8 mouse cellular contexts compared by ENCODE assay signal in the genomic region with DNA sequence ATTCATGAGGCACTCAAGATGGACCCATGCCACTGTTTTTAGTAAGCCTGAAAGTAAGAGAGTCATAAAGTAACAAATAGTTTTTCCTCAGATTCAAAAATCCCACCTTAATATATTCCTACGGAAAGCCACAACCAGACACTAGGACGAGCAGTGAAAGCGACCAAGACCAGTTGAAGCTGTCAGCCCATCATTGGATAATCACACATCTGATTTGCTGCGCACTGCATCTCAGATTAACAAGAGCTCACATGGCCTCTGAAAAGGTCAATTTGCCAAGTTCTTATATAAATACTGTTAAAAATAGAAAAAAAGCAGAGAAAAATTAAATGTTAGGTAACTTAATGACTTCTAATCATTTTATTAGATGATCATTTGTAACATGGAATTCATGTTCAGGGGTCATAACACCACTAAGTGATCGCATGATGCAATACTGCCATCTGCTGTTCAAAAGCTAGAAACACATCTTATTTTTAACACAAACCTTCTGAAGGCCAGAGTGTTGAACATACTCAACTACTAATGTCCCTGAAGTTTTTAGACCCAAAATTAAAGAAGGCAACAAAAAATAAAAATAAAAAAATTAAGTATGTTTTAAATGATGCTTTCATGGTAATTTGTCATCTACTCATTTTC. TPM values are rescaled to one million over a fixed set of nuclear protein-coding genes. Genes with fewer than 3 reads are reported as not detected.
A peak's percentile ranks its signal among the peaks of the same experiment; 100 is the strongest.
DNase-seq lines count a peak whose midpoint lies in the region; ATAC-seq and TF ChIP-seq lines count a peak whose summit lies in the region.

No protein-coding gene starts in this region.

- 52% methylated on average over 5 of the region's 5 CpGs for WGBS in embryonic facial prominence, embryonic 11.5 days
- 59% methylated on average over 5 of the region's 5 CpGs for WGBS in embryonic facial prominence, embryonic 10.5 days
- WGBS in lung, embryonic 14.5 days: 41% methylated on average over 5 of the region's 5 CpGs
- WGBS in lung, adult 2 months: 51% methylated on average over 5 of the region's 5 CpGs
- 47% methylated on average over 5 of the region's 5 CpGs for WGBS in forebrain, postnatal 0 days

- peak; percentile 78 for TF ChIP-seq CTCF in lung, embryonic 14.5 days (IDR thresholded peaks at IDR 0.05; ENCODE audit: low read depth)
- TF ChIP-seq CTCF in lung, adult 2 months (IDR thresholded peaks at IDR 0.05; ENCODE audit: insufficient read depth, low read length): no peak
- peak; percentile 82 for TF ChIP-seq CTCF in forebrain, postnatal 0 days (IDR thresholded peaks at IDR 0.05; ENCODE audit: low read depth)

- H3K4me1 ChIP-seq in embryonic facial prominence, embryonic 11.5 days (ENCODE audit: control insufficient read depth, insufficient read depth, low read length): no peaks in the 10 kb centered on the region
- no peaks in the 10 kb centered on the region for H3K4me1 ChIP-seq in embryonic facial prominence, embryonic 10.5 days
- no peaks in the 10 kb centered on the region for H3K4me1 ChIP-seq in lung, embryonic 14.5 days (ENCODE audit: insufficient read depth)
- no peaks in the 10 kb centered on the region for H3K4me1 ChIP-seq in lung, adult 2 months (ENCODE audit: control insufficient read depth, insufficient read depth, low read length)
- H3K4me1 ChIP-seq in forebrain, postnatal 0 days (ENCODE audit: insufficient read depth): 0 out of 2 replicates have a peak, but pooled peaks cover 8% of the 10 kb centered on the region

- H3K36me3 ChIP-seq in embryonic facial prominence, embryonic 11.5 days (replicated peaks; ENCODE audit: control insufficient read depth, insufficient read depth, low read depth, low read length): no peaks in the 10 kb centered on the region; the same call in 1 of the 2 replicates
- peaks cover 45% of the 10 kb centered on the region for H3K36me3 ChIP-seq in embryonic facial prominence, embryonic 10.5 days (replicated peaks)
- H3K36me3 ChIP-seq in lung, embryonic 14.5 days (ENCODE audit: insufficient read depth): peaks cover 22% of the 10 kb centered on the region; the same call in 1 of the 2 replicates
- no peaks in the 10 kb centered on the region for H3K36me3 ChIP-seq in forebrain, postnatal 0 days (ENCODE audit: insufficient read depth)

- DNase-seq in embryonic facial prominence, embryonic 11.5 days (ENCODE audit: low spot score): peak; percentile 79
- DNase-seq in embryonic facial prominence, embryonic 10.5 days (ENCODE audit: low spot score): no peak
- DNase-seq in lung, embryonic 14.5 days: peak; percentile 86
- DNase-seq in lung, adult 2 months: no peak
- DNase-seq in forebrain, postnatal 0 days: peak; percentile 72
- DNase-seq in retina, adult 2 months (ENCODE audit: low read depth, low spot score): peak; percentile 43
- DNase-seq in urinary bladder, adult 18-20 months (ENCODE audit: low spot score in 2 of 2): no peak
- DNase-seq in urinary bladder, postnatal 4 days (ENCODE audit: low spot score in 2 of 2): no peak

- no peaks in the 10 kb centered on the region for H3K9me3 ChIP-seq in embryonic facial prominence, embryonic 11.5 days (replicated peaks; ENCODE audit: control insufficient read depth, low read length)
- no peaks in the 10 kb centered on the region for H3K9me3 ChIP-seq in embryonic facial prominence, embryonic 10.5 days
- no peaks in the 10 kb centered on the region for H3K9me3 ChIP-seq in lung, embryonic 14.5 days (ENCODE audit: low read depth, low read length)
- no peaks in the 10 kb centered on the region for H3K9me3 ChIP-seq in forebrain, postnatal 0 days (ENCODE audit: low read length)

- no peak overlapping the region for H3K4me3 ChIP-seq in embryonic facial prominence, embryonic 11.5 days (ENCODE audit: low read depth, low read length)
- no peak overlapping the region for H3K4me3 ChIP-seq in embryonic facial prominence, embryonic 10.5 days
- no peak overlapping the region for H3K4me3 ChIP-seq in lung, embryonic 14.5 days (ENCODE audit: low read depth, low read length)
- no peak overlapping the region for H3K4me3 ChIP-seq in lung, adult 2 months (replicated peaks; ENCODE audit: extremely low read depth, low read depth, low read length)
- no peak overlapping the region for H3K4me3 ChIP-seq in forebrain, postnatal 0 days (ENCODE audit: low read depth, low read length)

- no peak for TF ChIP-seq POLR2A in lung, adult 2 months (IDR thresholded peaks at IDR 0.05; ENCODE audit: borderline replicate concordance, extremely low read depth, low read depth, low read length)

- ATAC-seq in embryonic facial prominence, embryonic 11.5 days (replicated peaks; ENCODE audit: insufficient number of reproducible peaks, low FRiP score, low TSS enrichment, low read depth): no peak
- ATAC-seq in lung, embryonic 14.5 days (ENCODE audit: insufficient read depth): no peak
- peak; percentile 51; the same call in 1 of the 2 replicates for ATAC-seq in forebrain, postnatal 0 days

- no peak overlapping the region for H3K4me2 ChIP-seq in embryonic facial prominence, embryonic 11.5 days (ENCODE audit: low read depth, low read length)
- no peak overlapping the region for H3K4me2 ChIP-seq in lung, embryonic 14.5 days
- no peak overlapping the region for H3K4me2 ChIP-seq in forebrain, postnatal 0 days (ENCODE audit: low read depth)

- no peak overlapping the region for H3K27ac ChIP-seq in embryonic facial prominence, embryonic 11.5 days (replicated peaks; ENCODE audit: low read depth, low read length)
- H3K27ac ChIP-seq in embryonic facial prominence, embryonic 10.5 days (replicated peaks): no peak overlapping the region
- no peak overlapping the region for H3K27ac ChIP-seq in lung, embryonic 14.5 days (ENCODE audit: low read depth)
- H3K27ac ChIP-seq in forebrain, postnatal 0 days (ENCODE audit: low read depth, low read length): no peak overlapping the region

- H3K9ac ChIP-seq in embryonic facial prominence, embryonic 11.5 days (replicated peaks; ENCODE audit: low read length): no peak overlapping the region
- no peak overlapping the region for H3K9ac ChIP-seq in lung, embryonic 14.5 days
- H3K9ac ChIP-seq in forebrain, postnatal 0 days: no peak overlapping the region

- H3K27me3 ChIP-seq in embryonic facial prominence, embryonic 11.5 days (ENCODE audit: control insufficient read depth, insufficient read depth, low read length): no peaks in the 10 kb centered on the region
- H3K27me3 ChIP-seq in embryonic facial prominence, embryonic 10.5 days (replicated peaks; ENCODE audit: low read depth, poor library complexity, severe bottlenecking): no peaks in the 10 kb centered on the region
- no peaks in the 10 kb centered on the region for H3K27me3 ChIP-seq in lung, embryonic 14.5 days (ENCODE audit: insufficient read depth, low read length)
- no peaks in the 10 kb centered on the region for H3K27me3 ChIP-seq in forebrain, postnatal 0 days (ENCODE audit: insufficient read depth, low read length)

RNA-seq across cellular contexts. Expression of gene Cdkal1, which starts 16.9 kb away (rescaled TPM):
- 34.7 and 39.6 TPM in 2 replicates for polyA plus RNA-seq in embryonic facial prominence, embryonic 11.5 days (2014; fragmentation: Nextera tagmentation; extraction: Ambion mirVana)
- polyA plus RNA-seq in embryonic facial prominence, embryonic 10.5 days (2016; fragmentation: Nextera tagmentation; extraction: Ambion mirVana): 33.8 and 35.2 TPM in 2 replicates
- polyA plus RNA-seq in lung, embryonic 14.5 days (2014; fragmentation: Nextera tagmentation; extraction: Ambion mirVana): 35.4 and 38.9 TPM in 2 replicates
- 1.4 and 2.6 TPM in 2 replicates for polyA plus RNA-seq in lung, adult 2 months (2012; rRNA removed)
- 16.7 and 17.9 TPM in 2 replicates for total RNA-seq in forebrain, postnatal 0 days (2014; rRNA removed)
- polyA plus RNA-seq in forebrain, postnatal 0 days (2015; fragmentation: Nextera tagmentation; extraction: Ambion mirVana): 16.8 and 18.3 TPM in 2 replicates

Comparison
In these comparisons a context has a peak if more than half of its experiments do, and no peak if none do; other contexts are left out.
1. DNase-seq: peak in embryonic facial prominence, embryonic 11.5 days (single experiment), lung, embryonic 14.5 days (single experiment), forebrain, postnatal 0 days (single experiment) and retina, adult 2 months (single experiment); none in embryonic facial prominence, embryonic 10.5 days (single experiment), lung, adult 2 months (single experiment), urinary bladder, adult 18-20 months (0 of 2) and urinary bladder, postnatal 4 days (0 of 2).